Mouse (Mus musculus): ENCODE measurements around the gene Kdm2b. TPM values are rescaled to one million over a fixed set of nuclear protein-coding genes. Genes with fewer than 3 reads are reported as not detected.

Gene Kdm2b
- total RNA-seq, 2 experiments from 2014 or later = 35.0 to 36.7 TPM

DNA sequence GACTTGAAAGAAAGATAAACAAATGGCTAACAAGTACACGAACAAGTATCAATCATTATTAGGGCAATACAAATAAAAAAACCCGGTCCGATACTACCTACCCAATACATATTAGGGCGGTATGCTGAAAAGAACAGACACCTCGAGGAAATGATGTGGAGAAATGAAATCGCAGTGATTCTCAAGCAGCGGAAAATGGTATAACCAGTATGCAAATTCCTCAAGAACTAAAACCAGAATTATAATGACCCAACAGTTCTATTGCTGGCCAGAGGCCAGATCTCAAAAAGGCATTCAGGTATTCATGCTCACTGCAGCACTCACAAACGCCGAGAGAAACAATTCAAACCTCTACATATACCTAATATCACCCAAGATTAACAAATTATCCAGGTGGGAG, 102.6 kb downstream of the Kdm2b start:
- Histone ChIP-seq H3K27ac (no peak overlapping the region), H3K4me3 (no peak overlapping the region)
- TF ChIP-seq CTCF (conservative IDR thresholded peaks at IDR 0.05) = no peak
- no peak for DNase-seq (ENCODE audit: low spot score in 2 of 2)

- DNase-seq (ENCODE audit: low spot score in 2 of 2) = no peak
- Histone ChIP-seq H3K4me3 (no peak overlapping the region), H3K27ac (no peak overlapping the region)
- no peak for TF ChIP-seq CTCF (conservative IDR thresholded peaks at IDR 0.05)
Measured at GRCm38 (mm10) chr5:122884594-122885348, 104.9 kb downstream of the Kdm2b start.

GRCm38 (mm10) chr5:122883652-122884235, 105.9 kb downstream of the Kdm2b start:
- no peak for DNase-seq (ENCODE audit: low spot score in 2 of 2)
- Histone ChIP-seq H3K4me3 (no peak overlapping the region), H3K27ac (no peak overlapping the region)
- no peak for TF ChIP-seq CTCF (conservative IDR thresholded peaks at IDR 0.05)

GRCm38 (mm10) chr5:122883237-122883636, 106.4 kb downstream of the Kdm2b start:
- TF ChIP-seq CTCF (conservative IDR thresholded peaks at IDR 0.05) = no peak
- Histone ChIP-seq H3K4me3 (no peak overlapping the region), H3K27ac (no peak overlapping the region)
- DNase-seq (ENCODE audit: low spot score in 2 of 2) = no peak

- no peak overlapping the region for H3K4me3 ChIP-seq
- H3K27ac ChIP-seq = no peak overlapping the region
- no peak for TF ChIP-seq CTCF (conservative IDR thresholded peaks at IDR 0.05)
- DNase-seq (ENCODE audit: low spot score in 2 of 2) = no peak
Measured at GRCm38 (mm10) chr5:122882256-122883050, 107.2 kb downstream of the Kdm2b start.

DNA sequence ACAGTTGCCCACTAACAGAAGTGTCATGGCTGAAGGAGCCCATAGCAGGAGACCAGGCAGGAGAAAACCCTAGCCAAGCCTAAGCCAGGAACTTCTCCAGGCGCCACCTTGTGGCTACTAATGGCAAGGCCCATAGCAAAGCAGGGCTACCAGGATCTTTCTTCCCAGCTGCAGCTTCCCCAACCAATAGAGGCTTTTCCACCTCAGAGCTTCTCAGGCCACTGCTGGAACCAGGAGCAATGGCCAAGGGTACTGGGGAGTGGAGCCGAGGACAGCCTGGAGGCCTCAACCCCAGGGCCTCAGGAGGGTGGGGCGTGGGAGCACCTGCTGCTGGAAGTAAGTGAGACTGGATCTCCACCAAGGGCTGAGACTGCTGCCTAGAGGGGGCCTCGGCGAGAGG, 108.3 kb downstream of the Kdm2b start:
- Histone ChIP-seq H3K27ac (no peak overlapping the region), H3K4me3 (no peak overlapping the region)
- TF ChIP-seq CTCF (conservative IDR thresholded peaks at IDR 0.05) = peak; percentile 97
- peak; percentile 59 to 78 for DNase-seq (ENCODE audit: low spot score in 2 of 2)

DNA sequence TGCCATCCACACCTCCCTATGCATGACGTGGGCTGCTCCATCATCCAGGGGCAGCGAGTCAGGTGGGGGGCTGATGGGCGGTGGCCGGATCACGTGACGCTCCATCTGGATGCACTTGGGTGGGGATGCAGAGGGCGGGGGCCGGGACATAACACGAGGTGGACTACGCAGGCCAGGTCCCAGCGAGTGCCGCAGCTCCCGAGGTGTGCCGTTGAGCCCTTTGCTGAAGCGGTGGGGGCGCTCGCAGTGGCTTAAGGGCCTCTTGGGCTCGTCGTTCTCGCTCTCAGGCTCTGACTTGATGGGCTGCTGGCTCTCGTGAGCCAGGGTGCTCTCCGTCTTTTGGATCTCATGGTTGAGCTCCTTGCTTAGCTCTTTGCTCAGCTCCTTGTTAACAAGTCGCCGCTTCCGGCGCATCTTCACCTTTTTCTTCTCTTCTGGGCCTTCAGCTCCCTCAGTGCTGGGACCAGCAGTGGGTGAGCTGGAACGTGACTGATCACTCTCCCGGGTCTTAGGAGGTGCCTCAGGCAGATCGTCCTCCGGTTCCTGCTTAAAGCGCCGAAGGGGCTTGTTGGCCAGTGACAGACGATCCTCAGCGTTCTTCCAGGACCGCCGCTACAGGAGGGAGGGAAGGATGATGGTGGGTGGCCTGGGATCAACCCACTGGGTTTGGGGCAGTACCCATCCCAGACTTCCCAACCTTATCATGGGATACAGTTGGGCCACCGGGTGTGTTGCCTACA, 109.2 kb downstream of the Kdm2b start:
- Histone ChIP-seq H3K27ac (no peak overlapping the region), H3K4me3 (no peak overlapping the region)
- TF ChIP-seq CTCF (conservative IDR thresholded peaks at IDR 0.05) = no peak
- DNase-seq (ENCODE audit: low spot score in 2 of 2) = no peak

GRCm38 (mm10) chr5:122876671-122877070, 113.0 kb downstream of the Kdm2b start:
- Histone ChIP-seq H3K27ac (no peak overlapping the region), H3K4me3 (no peak overlapping the region)
- TF ChIP-seq CTCF (conservative IDR thresholded peaks at IDR 0.05) = no peak
- DNase-seq (ENCODE audit: low spot score in 2 of 2) = no peak

- 0 out of 2 replicates have a peak overlapping the region, but pooled peaks have one; percentile 20 for H3K27ac ChIP-seq
- no peak overlapping the region for H3K4me3 ChIP-seq
- DNase-seq (ENCODE audit: low spot score in 2 of 2) = no peak
- no peak for TF ChIP-seq CTCF (conservative IDR thresholded peaks at IDR 0.05)
Measured at GRCm38 (mm10) chr5:122874359-122874758, 115.3 kb downstream of the Kdm2b start.

DNA sequence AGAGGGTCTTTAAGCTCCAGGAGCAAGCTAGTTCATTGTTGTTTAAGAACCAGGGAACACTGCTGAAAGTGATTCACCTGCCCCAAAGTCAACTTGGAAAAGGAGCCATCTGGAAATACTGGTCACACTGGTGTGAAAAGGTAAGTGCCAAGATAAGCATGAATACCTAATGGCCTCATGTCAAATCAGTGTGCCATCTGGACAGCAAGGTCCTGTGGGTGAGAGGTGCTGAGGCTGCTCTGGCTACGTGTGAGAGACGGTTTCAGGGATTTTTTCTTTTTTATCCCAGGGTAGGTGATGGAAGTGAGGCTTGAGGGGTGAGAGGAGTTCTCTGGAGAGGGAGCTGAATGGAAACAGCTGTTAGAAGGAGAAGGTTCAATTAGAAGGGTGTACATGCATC, 116.0 kb downstream of the Kdm2b start:
- DNase-seq (ENCODE audit: low spot score in 2 of 2) = no peak
- Histone ChIP-seq H3K27ac (no peak overlapping the region), H3K4me3 (no peak overlapping the region)
- TF ChIP-seq CTCF (conservative IDR thresholded peaks at IDR 0.05) = no peak

GRCm38 (mm10) chr5:122872626-122873025, 117.0 kb downstream of the Kdm2b start:
- DNase-seq (ENCODE audit: low spot score in 2 of 2) = no peak
- Histone ChIP-seq H3K4me3 (no peak overlapping the region), H3K27ac (no peak overlapping the region)
- no peak for TF ChIP-seq CTCF (conservative IDR thresholded peaks at IDR 0.05)

DNA sequence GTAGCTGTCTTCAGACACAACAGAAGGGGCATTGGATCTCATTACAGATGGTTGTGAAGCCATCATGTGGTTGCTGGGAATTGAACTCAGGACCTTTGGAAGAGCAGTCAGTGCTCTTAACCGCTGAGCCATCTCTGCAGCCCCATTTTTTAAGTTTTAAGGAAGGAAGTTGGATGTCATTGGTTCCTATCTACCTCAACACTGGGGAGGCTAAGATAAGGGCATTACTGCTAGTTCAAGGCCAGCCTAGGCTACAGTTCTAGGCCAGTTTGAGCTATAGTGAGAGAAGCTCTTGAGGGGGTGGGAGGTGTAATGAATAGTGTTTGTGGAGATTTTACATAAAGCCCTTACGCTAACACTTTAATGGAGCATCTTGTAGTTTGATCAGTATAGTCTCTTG, 126.6 kb downstream of the Kdm2b start:
- no peak overlapping the region for H3K4me3 ChIP-seq
- TF ChIP-seq CTCF (conservative IDR thresholded peaks at IDR 0.05) = no peak

DNA sequence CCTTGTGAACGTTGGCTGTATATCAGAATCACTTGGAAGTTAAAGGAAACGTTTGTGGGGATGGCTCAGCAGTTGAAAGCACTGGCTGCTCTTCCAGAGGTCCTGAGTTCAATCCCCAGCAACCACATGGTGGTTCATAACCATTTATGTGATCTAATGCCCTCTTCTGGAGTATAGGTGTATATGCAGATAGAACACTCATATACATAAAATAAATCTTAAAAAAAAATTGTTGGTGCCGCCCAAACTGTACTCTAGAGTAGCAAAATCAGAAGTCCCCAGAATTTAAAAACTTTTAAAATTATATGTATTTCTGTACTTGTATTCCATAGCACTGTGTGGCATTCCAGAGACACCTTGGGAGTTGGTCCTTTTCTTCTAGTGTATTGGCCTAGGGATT, 133.8 kb downstream of the Kdm2b start:
- Histone ChIP-seq H3K4me3 (no peak overlapping the region), H3K27ac (no peak overlapping the region)
- no peak for DNase-seq (ENCODE audit: low spot score in 2 of 2)
- TF ChIP-seq CTCF (conservative IDR thresholded peaks at IDR 0.05) = peak; percentile 55

More for the DNA sequence above, 126.6 kb downstream of the Kdm2b start:
- H3K27ac ChIP-seq = no peak overlapping the region
- DNase-seq (ENCODE audit: low spot score in 2 of 2) = no peak
